21 mouse cellular contexts compared by ENCODE assay signal in the genomic region with DNA sequence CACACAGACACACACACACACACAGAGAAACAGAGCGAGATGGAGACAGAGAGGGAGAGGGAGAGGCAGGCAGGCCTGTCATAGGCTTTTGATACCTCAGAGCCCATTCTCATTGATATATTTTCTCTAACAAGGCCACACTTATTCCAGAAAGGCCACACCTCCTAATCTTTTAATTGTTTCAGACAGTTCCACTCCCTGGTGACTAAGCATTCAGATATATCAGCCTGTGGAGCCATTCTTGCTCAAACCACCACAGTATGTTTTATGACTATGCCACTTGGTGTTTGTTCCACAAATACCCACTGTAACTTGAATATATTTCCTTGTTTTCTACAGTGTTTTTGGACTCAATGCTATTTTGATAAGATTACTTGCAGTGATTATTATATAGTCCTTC.
"Had no signal": no experiment of that assay in that cellular context is flagged by ENCODE, and none has a peak within 500 bp of the region (broad histone marks: within the 10 kb centered on the region; RNA-seq: fewer than 3 reads in every experiment).

No protein-coding gene starts in this region.

- H3K27ac ChIP-seq: kidney, postnatal 0 days; limb, embryonic 12.5 days; limb, embryonic 15.5 days; liver, embryonic 14.5 days; midbrain, embryonic 15.5 days; neural tube, embryonic 13.5 days; stomach, embryonic 15.5 days had no signal

- H3K4me1 ChIP-seq: limb, embryonic 12.5 days; limb, embryonic 15.5 days; midbrain, embryonic 15.5 days; stomach, embryonic 15.5 days had no signal

- H3K27me3 ChIP-seq: limb, embryonic 12.5 days; limb, embryonic 15.5 days; midbrain, embryonic 15.5 days; neural tube, embryonic 13.5 days; stomach, embryonic 15.5 days had no signal

- DNase-seq: kidney, adult 2 months; kidney, postnatal 25 days; layer of hippocampus, postnatal 36 days; left cerebral cortex, postnatal 4 days; liver, postnatal 0 days; lung, embryonic 14.5 days; lung, postnatal 36 days; right cerebral cortex, postnatal 25 days; spleen, adult 18-20 months; thymus, adult 18-20 months; thymus, postnatal 36 days had no signal

- H3K4me3 ChIP-seq: limb, embryonic 12.5 days; limb, embryonic 15.5 days; midbrain, embryonic 15.5 days; neural tube, embryonic 13.5 days; stomach, embryonic 15.5 days had no signal

- ATAC-seq: liver, postnatal 0 days; lung, postnatal 0 days; midbrain, embryonic 15.5 days had no signal

- H3K9me3 ChIP-seq: limb, embryonic 12.5 days; limb, embryonic 15.5 days; midbrain, embryonic 15.5 days; neural tube, embryonic 13.5 days; stomach, embryonic 15.5 days had no signal

- H3K4me2 ChIP-seq: limb, embryonic 12.5 days; limb, embryonic 15.5 days; liver, embryonic 11.5 days; lung, embryonic 14.5 days; midbrain, embryonic 11.5 days; midbrain, embryonic 15.5 days; neural tube, embryonic 13.5 days; stomach, embryonic 15.5 days had no signal

- H3K9ac ChIP-seq: limb, embryonic 12.5 days; limb, embryonic 15.5 days; liver, embryonic 14.5 days; liver, postnatal 0 days; lung, embryonic 14.5 days; midbrain, embryonic 15.5 days; neural tube, embryonic 13.5 days; stomach, embryonic 15.5 days had no signal

- H3K36me3 ChIP-seq: limb, embryonic 12.5 days; limb, embryonic 15.5 days; midbrain, embryonic 15.5 days; neural tube, embryonic 13.5 days; stomach, embryonic 15.5 days had no signal
